Mouse (Mus musculus): ENCODE measurements around the gene Itpr2. TPM values are rescaled to one million over a fixed set of nuclear protein-coding genes. Genes with fewer than 3 reads are reported as not detected.
A peak's percentile ranks its signal among the peaks of the same experiment; 100 is the strongest.

The Itpr2 gene
- polyA plus RNA-seq, 1 experiment from 2014 or later, result 6.0 TPM

GRCm38 (mm10) chr6:146140171-146140570 is 361.9 kb downstream of the Itpr2 start:
- DNase-seq (ENCODE audit: low spot score) (no peak), ATAC-seq (ENCODE audit: insufficient read depth, low FRiP score, low TSS enrichment) (no peak)
- Histone ChIP-seq H3K4me2 (ENCODE audit: low read depth) (no peak overlapping the region), H3K36me3 (ENCODE audit: control insufficient read depth, insufficient read depth, low read length) (no peaks in the 10 kb centered on the region), H3K9ac (ENCODE audit: low read length) (no peak overlapping the region), H3K4me3 (ENCODE audit: low read depth, low read length) (no peak overlapping the region), H3K27ac (ENCODE audit: low read depth, low read length) (no peak overlapping the region), H3K9me3 (ENCODE audit: control insufficient read depth, low read length) (no peaks in the 10 kb centered on the region), H3K27me3 (ENCODE audit: control insufficient read depth, insufficient read depth, low read length) (no peaks in the 10 kb centered on the region), H3K4me1 (ENCODE audit: control insufficient read depth, insufficient read depth, low read length) (no peaks in the 10 kb centered on the region)
- 93% methylated on average over 6 of the region's 6 CpGs for WGBS

DNA sequence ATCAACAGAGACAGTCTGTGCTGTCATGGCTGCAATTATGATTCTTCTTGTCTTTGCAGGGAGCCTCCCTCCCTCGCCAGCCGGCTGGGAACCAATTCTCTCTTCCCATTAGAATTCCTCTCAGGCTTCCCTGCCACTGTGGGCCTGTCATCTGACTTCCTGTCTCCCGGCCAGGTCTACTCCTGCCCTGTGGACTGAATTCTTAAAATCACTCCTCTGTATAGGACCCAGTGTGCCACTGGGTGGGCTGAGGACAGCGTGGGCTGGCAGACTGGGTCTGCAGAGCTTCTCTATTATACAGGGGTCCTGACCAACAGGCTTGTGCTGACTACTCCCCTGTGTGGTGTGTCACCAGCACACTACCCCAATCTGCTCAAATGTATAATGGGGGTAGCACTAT is 365.4 kb downstream of the Itpr2 start:
- H3K4me3 ChIP-seq (ENCODE audit: low read depth, low read length), result no peak overlapping the region
- whole genome bisulfite sequencing, result 41% methylated on average over 4 of the region's 4 CpGs
- DNase-seq (ENCODE audit: low spot score) (peak; percentile 35), ATAC-seq (ENCODE audit: insufficient read depth, low FRiP score, low TSS enrichment) (peak; percentile 67; the same call in 1 of the 2 replicates)
- H3K27ac ChIP-seq (ENCODE audit: low read depth, low read length), result no peak overlapping the region
- no peaks in the 10 kb centered on the region for H3K4me1 ChIP-seq (ENCODE audit: control insufficient read depth, insufficient read depth, low read length)
- no peak overlapping the region for H3K4me2 ChIP-seq (ENCODE audit: low read depth)
- no peaks in the 10 kb centered on the region for H3K36me3 ChIP-seq (ENCODE audit: control insufficient read depth, insufficient read depth, low read length)
- no peaks in the 10 kb centered on the region for H3K9me3 ChIP-seq (ENCODE audit: control insufficient read depth, low read length)
- H3K9ac ChIP-seq (ENCODE audit: low read length), result no peak overlapping the region
- H3K27me3 ChIP-seq (ENCODE audit: control insufficient read depth, insufficient read depth, low read length), result no peaks in the 10 kb centered on the region

DNA sequence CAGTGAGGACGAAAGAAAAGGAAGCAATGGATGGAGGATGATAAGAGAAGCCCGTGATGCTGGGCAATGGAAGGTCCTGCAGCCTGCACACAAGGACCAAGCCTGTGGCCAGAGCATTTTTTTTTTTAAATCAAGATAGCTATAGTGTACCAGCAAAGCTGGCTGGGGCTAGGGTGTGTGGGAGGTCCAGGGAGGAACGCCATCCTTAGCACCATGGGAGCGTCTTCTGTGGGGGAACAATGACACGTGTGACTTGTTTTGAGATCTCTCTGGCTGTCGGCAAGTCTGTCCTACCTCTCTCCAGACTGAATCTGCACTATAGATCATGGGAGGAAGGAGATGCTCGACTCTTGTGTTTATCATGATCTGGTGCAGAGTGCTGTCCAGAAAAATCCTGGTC is 365.8 kb downstream of the Itpr2 start:
- H3K36me3 ChIP-seq (ENCODE audit: control insufficient read depth, insufficient read depth, low read length), result no peaks in the 10 kb centered on the region
- H3K27ac ChIP-seq (ENCODE audit: low read depth, low read length), result no peak overlapping the region
- no peaks in the 10 kb centered on the region for H3K4me1 ChIP-seq (ENCODE audit: control insufficient read depth, insufficient read depth, low read length)
- H3K4me2 ChIP-seq (ENCODE audit: low read depth), result no peak overlapping the region
- DNase-seq (ENCODE audit: low spot score) (no peak), ATAC-seq (ENCODE audit: insufficient read depth, low FRiP score, low TSS enrichment) (no peak)
- 59% methylated on average over 7 of the region's 7 CpGs for WGBS
- H3K27me3 ChIP-seq (ENCODE audit: control insufficient read depth, insufficient read depth, low read length), result no peaks in the 10 kb centered on the region
- H3K4me3 ChIP-seq (ENCODE audit: low read depth, low read length), result no peak overlapping the region
- no peak overlapping the region for H3K9ac ChIP-seq (ENCODE audit: low read length)
- no peaks in the 10 kb centered on the region for H3K9me3 ChIP-seq (ENCODE audit: control insufficient read depth, low read length)

DNA sequence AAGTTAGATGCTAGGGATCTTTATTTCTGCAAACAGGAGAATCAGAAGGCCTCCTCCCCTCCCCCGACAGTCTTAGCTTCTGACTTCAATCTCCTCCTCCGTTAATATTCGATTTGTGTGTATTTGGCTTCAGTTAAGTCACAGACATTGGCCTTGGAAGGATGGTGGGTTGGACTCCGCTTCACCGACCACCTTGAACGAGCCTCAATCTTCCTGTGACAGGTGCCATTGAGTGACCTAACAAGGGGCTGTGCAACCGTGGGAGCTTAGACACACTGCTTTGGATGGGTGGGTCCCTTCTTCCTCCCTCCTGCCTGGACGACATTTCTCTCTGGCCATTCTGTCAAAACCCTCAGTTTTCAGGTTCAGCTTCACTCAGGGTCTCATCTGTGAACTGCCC is 366.7 kb downstream of the Itpr2 start:
- no peak overlapping the region for H3K27ac ChIP-seq (ENCODE audit: low read depth, low read length)
- H3K4me2 ChIP-seq (ENCODE audit: low read depth), result no peak overlapping the region
- 76% methylated on average over 8 of the region's 8 CpGs for WGBS
- H3K4me1 ChIP-seq (ENCODE audit: control insufficient read depth, insufficient read depth, low read length), result no peaks in the 10 kb centered on the region
- ATAC-seq (ENCODE audit: insufficient read depth, low FRiP score, low TSS enrichment) (no peak), DNase-seq (ENCODE audit: low spot score) (peak; percentile 14)
- no peak overlapping the region for H3K4me3 ChIP-seq (ENCODE audit: low read depth, low read length)
- H3K36me3 ChIP-seq (ENCODE audit: control insufficient read depth, insufficient read depth, low read length), result no peaks in the 10 kb centered on the region
- H3K9ac ChIP-seq (ENCODE audit: low read length), result no peak overlapping the region
- no peaks in the 10 kb centered on the region for H3K9me3 ChIP-seq (ENCODE audit: control insufficient read depth, low read length)
- no peaks in the 10 kb centered on the region for H3K27me3 ChIP-seq (ENCODE audit: control insufficient read depth, insufficient read depth, low read length)

DNA sequence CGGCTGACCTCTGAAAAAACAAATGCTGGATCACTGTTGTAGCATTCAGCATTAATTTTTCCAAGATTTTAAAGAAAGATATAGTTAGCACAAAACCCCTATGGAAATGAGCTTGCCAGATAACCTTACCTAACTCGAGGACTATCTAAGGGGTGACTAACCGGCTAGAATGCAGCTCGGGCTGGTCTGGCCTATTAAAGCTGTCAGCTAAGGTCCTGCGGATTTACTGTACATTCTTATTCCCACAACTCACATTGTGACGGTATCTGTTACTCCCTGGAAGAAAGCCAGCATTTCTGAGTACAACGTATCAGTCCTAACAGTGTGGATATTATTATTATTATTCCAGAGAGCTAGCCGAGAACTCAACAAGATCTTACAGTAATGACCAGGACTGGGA is 368.1 kb downstream of the Itpr2 start:
- H3K4me2 ChIP-seq (ENCODE audit: low read depth), result no peak overlapping the region

DNA sequence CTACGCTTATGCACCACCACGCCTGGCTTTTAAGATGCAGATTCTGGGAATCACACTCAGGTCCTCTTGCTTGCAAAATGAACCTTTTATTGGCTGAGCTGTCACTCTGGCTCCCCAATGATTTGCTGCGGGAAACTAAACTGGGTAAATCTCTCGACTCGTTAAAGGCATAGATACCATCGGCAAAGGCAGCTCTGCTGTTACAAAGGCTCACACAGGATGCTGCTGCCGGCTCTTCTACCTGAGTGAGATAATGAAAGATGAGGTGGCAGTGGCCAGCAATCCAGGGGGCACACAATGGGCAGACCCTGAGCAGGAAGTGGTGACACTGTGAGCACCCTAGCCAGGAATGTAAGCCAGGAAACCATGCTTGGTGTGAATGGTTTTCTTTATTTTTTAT is 373.0 kb downstream of the Itpr2 start:
- Histone ChIP-seq H3K4me3 (ENCODE audit: low read depth, low read length) (no peak overlapping the region), H3K4me2 (ENCODE audit: low read depth) (no peak overlapping the region), H3K9ac (ENCODE audit: low read length) (no peak overlapping the region), H3K27ac (ENCODE audit: low read depth, low read length) (no peak overlapping the region), H3K36me3 (ENCODE audit: control insufficient read depth, insufficient read depth, low read length) (no peaks in the 10 kb centered on the region), H3K27me3 (ENCODE audit: control insufficient read depth, insufficient read depth, low read length) (no peaks in the 10 kb centered on the region), H3K9me3 (ENCODE audit: control insufficient read depth, low read length) (no peaks in the 10 kb centered on the region), H3K4me1 (ENCODE audit: control insufficient read depth, insufficient read depth, low read length) (no peaks in the 10 kb centered on the region)
- DNase-seq (ENCODE audit: low spot score), result peak; percentile 4
- whole genome bisulfite sequencing, result 78% methylated on average over 7 of the region's 7 CpGs
- ATAC-seq (ENCODE audit: insufficient read depth, low FRiP score, low TSS enrichment), result no peak

More for the DNA sequence above, 368.1 kb downstream of the Itpr2 start:
- Histone ChIP-seq H3K36me3 (ENCODE audit: control insufficient read depth, insufficient read depth, low read length) (no peaks in the 10 kb centered on the region), H3K27me3 (ENCODE audit: control insufficient read depth, insufficient read depth, low read length) (no peaks in the 10 kb centered on the region), H3K4me3 (ENCODE audit: low read depth, low read length) (no peak overlapping the region), H3K4me1 (ENCODE audit: control insufficient read depth, insufficient read depth, low read length) (no peaks in the 10 kb centered on the region), H3K9ac (ENCODE audit: low read length) (no peak overlapping the region), H3K27ac (ENCODE audit: low read depth, low read length) (no peak overlapping the region), H3K9me3 (ENCODE audit: control insufficient read depth, low read length) (no peaks in the 10 kb centered on the region)
- DNase-seq (ENCODE audit: low spot score) (peak; percentile 7), ATAC-seq (ENCODE audit: insufficient read depth, low FRiP score, low TSS enrichment) (no peak)
- WGBS, result 78% methylated on average over 8 of the region's 8 CpGs

GRCm38 (mm10) chr6:146126823-146127681 is 375.0 kb downstream of the Itpr2 start:
- no peaks in the 10 kb centered on the region for H3K36me3 ChIP-seq (ENCODE audit: control insufficient read depth, insufficient read depth, low read length)
- WGBS, result 89% methylated on average over 12 of the region's 12 CpGs
- peak; percentile 2 for DNase-seq (ENCODE audit: low spot score)

DNA sequence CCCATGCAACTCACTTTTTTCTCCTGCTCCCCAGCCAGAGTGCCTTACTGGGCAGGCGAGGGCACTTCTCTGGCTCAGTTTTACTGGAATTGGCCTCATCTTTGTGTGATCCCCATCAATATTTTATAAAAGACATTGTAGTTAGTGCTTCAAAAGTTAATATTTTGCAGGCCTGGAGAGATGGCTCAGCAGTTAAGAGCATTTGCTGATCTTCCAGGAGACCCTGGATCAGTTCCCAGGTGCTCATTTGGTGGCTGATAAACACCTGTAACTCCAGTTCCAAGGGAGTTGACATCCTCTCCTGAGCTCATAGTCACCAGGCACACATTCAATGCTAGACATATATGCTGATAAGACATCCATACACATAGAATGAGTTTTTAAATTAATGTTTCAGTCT is 376.4 kb downstream of the Itpr2 start:
- Histone ChIP-seq H3K36me3 (ENCODE audit: control insufficient read depth, insufficient read depth, low read length) (no peaks in the 10 kb centered on the region), H3K9me3 (ENCODE audit: control insufficient read depth, low read length) (no peaks in the 10 kb centered on the region), H3K27me3 (ENCODE audit: control insufficient read depth, insufficient read depth, low read length) (no peaks in the 10 kb centered on the region), H3K27ac (ENCODE audit: low read depth, low read length) (no peak overlapping the region), H3K4me3 (ENCODE audit: low read depth, low read length) (no peak overlapping the region), H3K4me1 (ENCODE audit: control insufficient read depth, insufficient read depth, low read length) (no peaks in the 10 kb centered on the region), H3K9ac (ENCODE audit: low read length) (no peak overlapping the region), H3K4me2 (ENCODE audit: low read depth) (no peak overlapping the region)
- ATAC-seq (ENCODE audit: insufficient read depth, low FRiP score, low TSS enrichment) (no peak), DNase-seq (ENCODE audit: low spot score) (no peak)
- 81% methylated on average over 1 of the region's 1 CpGs for WGBS

More at GRCm38 (mm10) chr6:146126823-146127681, 375.0 kb downstream of the Itpr2 start:
- Histone ChIP-seq H3K27ac (ENCODE audit: low read depth, low read length) (no peak overlapping the region), H3K4me1 (ENCODE audit: control insufficient read depth, insufficient read depth, low read length) (no peaks in the 10 kb centered on the region), H3K9me3 (ENCODE audit: control insufficient read depth, low read length) (no peaks in the 10 kb centered on the region), H3K27me3 (ENCODE audit: control insufficient read depth, insufficient read depth, low read length) (no peaks in the 10 kb centered on the region), H3K4me3 (ENCODE audit: low read depth, low read length) (no peak overlapping the region), H3K9ac (ENCODE audit: low read length) (no peak overlapping the region), H3K4me2 (ENCODE audit: low read depth) (no peak overlapping the region)
- ATAC-seq (ENCODE audit: insufficient read depth, low FRiP score, low TSS enrichment), result no peak

DNA sequence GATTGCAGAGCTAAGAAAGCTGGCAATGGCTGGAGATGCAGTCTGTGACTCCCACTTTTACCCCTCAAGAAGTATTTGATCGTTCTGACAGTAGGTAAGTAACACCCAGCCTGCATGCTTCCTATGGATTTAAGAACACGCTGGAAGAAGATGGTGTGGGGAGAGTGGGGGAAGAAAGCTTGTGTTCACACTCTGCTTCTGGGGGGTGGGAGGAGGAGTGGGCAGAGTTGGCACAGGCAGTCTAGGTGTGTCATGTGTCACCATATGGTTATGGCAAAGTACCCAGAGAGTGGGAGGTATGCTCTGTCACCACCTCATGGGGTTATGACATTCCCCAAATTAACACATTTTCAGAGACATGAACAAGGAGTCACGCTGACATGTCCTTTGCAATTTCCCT is 377.5 kb downstream of the Itpr2 start:
- WGBS, result 81% methylated on average over 3 of the region's 3 CpGs
- Histone ChIP-seq H3K36me3 (ENCODE audit: control insufficient read depth, insufficient read depth, low read length) (no peaks in the 10 kb centered on the region), H3K9ac (ENCODE audit: low read length) (no peak overlapping the region), H3K27me3 (ENCODE audit: control insufficient read depth, insufficient read depth, low read length) (no peaks in the 10 kb centered on the region), H3K4me2 (ENCODE audit: low read depth) (no peak overlapping the region), H3K27ac (ENCODE audit: low read depth, low read length) (no peak overlapping the region), H3K4me1 (ENCODE audit: control insufficient read depth, insufficient read depth, low read length) (no peaks in the 10 kb centered on the region), H3K4me3 (ENCODE audit: low read depth, low read length) (no peak overlapping the region), H3K9me3 (ENCODE audit: control insufficient read depth, low read length) (no peaks in the 10 kb centered on the region)
- ATAC-seq (ENCODE audit: insufficient read depth, low FRiP score, low TSS enrichment) (no peak), DNase-seq (ENCODE audit: low spot score) (peak; percentile 5)
